Mouse (Mus musculus) E14TG2a.4 (cell line): ENCODE measurements around the gene Armcx6.

ENCODE experiments used
- CTCF ChIP-seq: conservative IDR thresholded peaks from 2 replicates; pipeline ENCODE4 v1.5.1; 2014; ENCODE audit warnings: low read length
- NANOG ChIP-seq: IDR thresholded peaks from 2 replicates; pipeline ENCODE4 v1.6.1; 2014; ENCODE audit warnings: borderline replicate concordance, low read length, mixed read lengths
- POU5F1 ChIP-seq: IDR thresholded peaks from 2 replicates; pipeline ENCODE4 v1.6.1; 2014; ENCODE audit warnings: low read length, borderline replicate concordance

DNA sequence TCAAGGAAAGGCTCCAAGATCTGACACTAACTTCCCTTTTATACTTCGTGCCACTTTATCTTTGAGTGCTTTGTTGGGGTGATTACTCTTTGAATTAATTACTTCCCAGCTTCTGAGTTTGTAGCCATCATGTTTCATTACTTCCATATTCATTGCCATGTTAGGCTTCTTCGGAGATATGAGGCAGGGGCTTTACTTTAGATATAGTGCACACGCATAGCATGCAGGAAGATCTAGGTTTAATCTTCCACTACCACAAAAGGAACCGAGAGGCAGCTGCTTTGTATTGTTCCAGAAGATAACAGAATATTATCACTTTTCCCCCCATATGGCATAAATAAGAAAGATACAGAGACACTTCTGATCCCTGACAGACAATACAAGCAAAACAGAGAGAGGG is 36.5 kb upstream of the Armcx6 start:
- TF ChIP-seq CTCF (no peak), POU5F1 (no peak), NANOG (no peak)
